Mouse (Mus musculus) B cell, adult 2 months (primary cell): ENCODE data around the gene Lgals7.
A peak's percentile ranks its signal among the peaks of the same experiment; 100 is the strongest.
"Not testable (repeated sequence)": the region's sequence is repeated elsewhere in the genome, so short reads cannot be mapped to it uniquely, and the experiment has no call there.

Experiments
- DNase-seq, 2 experiments: peaks; one replicate each; pipeline ENCODE4 v3.0.0; 2022

Lgals7 gene

GRCm38 (mm10) chr7:28880554-28880953, 16.9 kb downstream of the Lgals7 start:
- DNase-seq: no peak

- DNase-seq: no peak
Measured at GRCm38 (mm10) chr7:28881199-28881598, 17.5 kb downstream of the Lgals7 start, which contains the start of gene Capn12. TSS of gene Capn12 (plus strand) at chr7:28881422.

GRCm38 (mm10) chr7:28883039-28883438, 19.4 kb downstream of the Lgals7 start:
- DNase-seq: no peak

GRCm38 (mm10) chr7:28883704-28884103, 20.1 kb downstream of the Lgals7 start:
- not testable (repeated sequence) for DNase-seq

- DNase-seq: no peak
Measured at GRCm38 (mm10) chr7:28886486-28886885, 22.8 kb downstream of the Lgals7 start.

- DNase-seq: no peak
Measured at GRCm38 (mm10) chr7:28888701-28889161, 25.1 kb downstream of the Lgals7 start.

GRCm38 (mm10) chr7:28892601-28893000, 28.9 kb downstream of the Lgals7 start:
- no peak for DNase-seq

GRCm38 (mm10) chr7:28893643-28894265, 30.1 kb downstream of the Lgals7 start:
- peak; percentile 14 to 22 for DNase-seq

GRCm38 (mm10) chr7:28894942-28895341, 31.3 kb downstream of the Lgals7 start:
- no peak for DNase-seq

- no peak for DNase-seq
Measured at GRCm38 (mm10) chr7:28897661-28898060, 34.0 kb downstream of the Lgals7 start.

- no peak for DNase-seq
Measured at GRCm38 (mm10) chr7:28899972-28900371, 36.3 kb downstream of the Lgals7 start.

- no peak for DNase-seq
Measured at GRCm38 (mm10) chr7:28901311-28902125, 37.9 kb downstream of the Lgals7 start.

GRCm38 (mm10) chr7:28902180-28902579, 38.5 kb downstream of the Lgals7 start:
- no peak for DNase-seq

- no peak for DNase-seq
Measured at GRCm38 (mm10) chr7:28902809-28903208, 39.2 kb downstream of the Lgals7 start.

GRCm38 (mm10) chr7:28903778-28904177, 40.1 kb downstream of the Lgals7 start:
- DNase-seq: no peak

- no peak for DNase-seq
Measured at GRCm38 (mm10) chr7:28907195-28907594, 43.5 kb downstream of the Lgals7 start.

GRCm38 (mm10) chr7:28911632-28912031, 48.0 kb downstream of the Lgals7 start:
- DNase-seq: no peak

- no peak for DNase-seq
Measured at GRCm38 (mm10) chr7:28913171-28913570, 49.5 kb downstream of the Lgals7 start.
